Mouse (Mus musculus) left cerebral cortex, postnatal 14 days (tissue): ENCODE results near the gene Sox6. TPM values are rescaled to one million over a fixed set of nuclear protein-coding genes. Genes with fewer than 3 reads are reported as not detected.
A peak's percentile ranks its signal among the peaks of the same experiment; 100 is the strongest.

Source experiments
- DNase-seq, 2 experiments: peaks; one replicate each; pipeline ENCODE4 v3.0.0; 2021 to 2022; ENCODE audit warnings: low spot score in 2 of 2, mixed read lengths in 1 of 2
- intact Hi-C: fragments of 180-260 bp; cut with DNase I; formaldehyde crosslinking; loops from one replicate; pipeline ENCODE4 v1.15.1; 2025
- total RNA-seq, 2 experiments: library from RNA; stranded (reverse); gene quantifications; 2 replicates each; pipeline ENCODE4 v1.2.3; 2021

Sox6 gene
- total RNA-seq, 2 experiments from 2014 or later, result 32.7 to 39.9 TPM

GRCm38 (mm10) chr7:115549670-115550069 lies 488.9 kb downstream of the Sox6 start:
- intact Hi-C loops, result no loop called here
- no peak for DNase-seq

- intact Hi-C loops, result no loop called here
- no peak for DNase-seq
These were observed 492.8 kb downstream of the Sox6 start for GRCm38 (mm10) chr7:115545585-115546374.

GRCm38 (mm10) chr7:115543596-115543995 lies 495.0 kb downstream of the Sox6 start:
- DNase-seq, result no peak
- intact Hi-C loops, result no loop called here

- intact Hi-C loops, result no loop called here
- no peak for DNase-seq
These were observed 498.3 kb downstream of the Sox6 start for GRCm38 (mm10) chr7:115540261-115540660.

- no peak for DNase-seq
- intact Hi-C loops, result no loop called here
These were observed 499.6 kb downstream of the Sox6 start for GRCm38 (mm10) chr7:115539003-115539402.

- peak in 1 of 2 experiments; percentile 10 for DNase-seq
- intact Hi-C loops, result no loop called here
These were observed 501.0 kb downstream of the Sox6 start for GRCm38 (mm10) chr7:115537636-115538035.

GRCm38 (mm10) chr7:115536521-115536920 lies 502.1 kb downstream of the Sox6 start:
- no peak for DNase-seq
- intact Hi-C loops, result no loop called here

GRCm38 (mm10) chr7:115531875-115532274 lies 506.7 kb downstream of the Sox6 start:
- no peak for DNase-seq
- intact Hi-C loops, result no loop called here

- intact Hi-C loops, result no loop called here
These were observed 507.4 kb downstream of the Sox6 start for GRCm38 (mm10) chr7:115531217-115531616.

GRCm38 (mm10) chr7:115517701-115518100 lies 520.9 kb downstream of the Sox6 start:
- intact Hi-C loops, result no loop called here
- no peak for DNase-seq

More at GRCm38 (mm10) chr7:115531217-115531616, 507.4 kb downstream of the Sox6 start:
- DNase-seq, result no peak

GRCm38 (mm10) chr7:115513681-115514080 lies 524.9 kb downstream of the Sox6 start:
- DNase-seq, result no peak
- intact Hi-C loops, result no loop called here

GRCm38 (mm10) chr7:115511777-115512176 lies 526.8 kb downstream of the Sox6 start:
- intact Hi-C loops, result no loop called here
- DNase-seq, result no peak

- DNase-seq, result no peak
- intact Hi-C loops, result no loop called here
These were observed 527.5 kb downstream of the Sox6 start for GRCm38 (mm10) chr7:115511091-115511490.

- DNase-seq, result no peak
- intact Hi-C loops, result no loop called here
These were observed 528.6 kb downstream of the Sox6 start for GRCm38 (mm10) chr7:115510045-115510444.

GRCm38 (mm10) chr7:115506385-115506784 lies 532.2 kb downstream of the Sox6 start:
- intact Hi-C loops, result no loop called here
- DNase-seq, result no peak

GRCm38 (mm10) chr7:115501497-115501896 lies 537.1 kb downstream of the Sox6 start:
- DNase-seq, result no peak
- intact Hi-C loops, result no loop called here

- DNase-seq, result no peak
- intact Hi-C loops, result no loop called here
These were observed 537.8 kb downstream of the Sox6 start for GRCm38 (mm10) chr7:115500825-115501224.

- intact Hi-C loops, result no loop called here
These were observed 538.4 kb downstream of the Sox6 start for GRCm38 (mm10) chr7:115500170-115500569.

GRCm38 (mm10) chr7:115491721-115492120 lies 546.9 kb downstream of the Sox6 start:
- DNase-seq, result no peak
- intact Hi-C loops, result no loop called here

More at GRCm38 (mm10) chr7:115500170-115500569, 538.4 kb downstream of the Sox6 start:
- no peak for DNase-seq

- DNase-seq, result peak in 1 of 2 experiments; percentile 18
- intact Hi-C loops, result no loop called here
These were observed 549.0 kb downstream of the Sox6 start for GRCm38 (mm10) chr7:115489608-115490007.

GRCm38 (mm10) chr7:115486431-115486830 lies 552.2 kb downstream of the Sox6 start:
- no peak for DNase-seq
- intact Hi-C loops, result no loop called here
